Mouse (Mus musculus) T-helper 1 cell (primary cell): Measurements from ENCODE around the gene Olfr715b.
"Not testable (repeated sequence)": the region's sequence is repeated elsewhere in the genome, so short reads cannot be mapped to it uniquely, and the experiment has no call there.

Experiments used
- in situ Hi-C: fragments of 300-600 bp; cut with MboI, MseI; formaldehyde crosslinking; loops from one replicate; pipeline ENCODE4 v1.15.1; 2025; ENCODE audit warnings: high pct_unique_total_duplicates

Gene Olfr715b

DNA sequence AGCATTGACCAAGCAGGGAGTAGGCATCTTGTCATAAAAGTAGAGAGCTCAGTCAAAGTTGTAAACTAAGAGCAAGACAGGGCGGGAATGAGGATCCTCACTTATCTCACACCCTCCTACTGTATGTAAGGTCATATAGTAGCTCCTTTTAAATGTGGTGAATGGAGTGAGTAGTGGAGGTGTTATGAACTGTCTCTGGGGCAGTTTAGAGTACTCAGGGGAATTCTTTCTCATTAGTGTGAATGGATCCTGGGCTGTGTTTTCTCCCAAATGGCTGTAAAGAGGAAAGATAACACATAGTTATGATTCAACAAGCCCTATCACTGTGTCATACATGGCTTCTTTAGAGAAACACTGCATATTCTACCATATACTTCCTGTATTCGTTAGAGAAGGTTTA lies at the start of gene Olfr715b:
Gene Olfr715b, minus strand, starts transcription at position 101 of the 400 bp plus-strand sequence.
- in situ Hi-C loops = not testable (repeated sequence)

DNA sequence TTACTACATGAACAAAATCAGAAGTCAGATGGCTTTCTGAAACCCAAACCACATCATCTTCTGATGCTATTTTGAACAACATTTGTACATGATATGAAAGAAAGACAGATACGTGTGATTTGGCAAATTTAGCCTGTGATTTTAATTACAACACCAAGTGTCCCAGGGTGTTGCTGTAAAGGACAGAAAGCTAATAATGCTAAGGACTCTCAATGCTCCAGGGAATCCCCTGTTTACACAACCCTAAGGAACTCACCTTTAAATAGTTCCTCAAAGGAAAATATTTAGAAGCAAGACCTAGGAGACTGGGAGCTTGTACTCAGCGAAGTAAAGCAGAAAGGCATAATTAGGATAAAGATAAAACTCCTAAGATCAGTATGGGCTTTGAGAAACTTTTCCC lies 27.9 kb upstream of the Olfr715b start, which contains the start of gene Olfr716:
Gene Olfr716, plus strand, starts transcription at position 301 of the 400 bp plus-strand sequence.
- in situ Hi-C loops = not testable (repeated sequence)

DNA sequence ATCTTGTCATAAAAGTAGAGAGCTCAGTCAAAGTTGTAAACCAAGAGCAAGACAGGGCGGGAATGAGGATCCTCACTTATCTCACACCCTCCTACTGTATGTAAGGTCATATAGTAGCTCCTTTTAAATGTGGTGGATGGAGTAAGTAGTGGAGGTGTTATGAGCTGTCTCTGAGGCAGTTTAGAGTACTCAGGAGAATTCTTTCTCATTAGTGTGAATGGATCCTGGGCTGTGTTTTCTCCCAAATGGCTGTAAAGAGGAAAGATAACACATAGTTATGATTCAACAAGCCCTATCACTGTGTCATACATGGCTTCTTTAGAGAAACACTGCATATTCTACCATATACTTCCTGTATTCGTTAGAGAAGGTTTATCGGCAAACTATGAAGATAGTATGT lies 20.8 kb upstream of the Olfr715b start, which contains the start of gene Olfr715:
Gene Olfr715, minus strand, starts transcription at position 101 of the 400 bp plus-strand sequence.
- in situ Hi-C loops = not testable (repeated sequence)

DNA sequence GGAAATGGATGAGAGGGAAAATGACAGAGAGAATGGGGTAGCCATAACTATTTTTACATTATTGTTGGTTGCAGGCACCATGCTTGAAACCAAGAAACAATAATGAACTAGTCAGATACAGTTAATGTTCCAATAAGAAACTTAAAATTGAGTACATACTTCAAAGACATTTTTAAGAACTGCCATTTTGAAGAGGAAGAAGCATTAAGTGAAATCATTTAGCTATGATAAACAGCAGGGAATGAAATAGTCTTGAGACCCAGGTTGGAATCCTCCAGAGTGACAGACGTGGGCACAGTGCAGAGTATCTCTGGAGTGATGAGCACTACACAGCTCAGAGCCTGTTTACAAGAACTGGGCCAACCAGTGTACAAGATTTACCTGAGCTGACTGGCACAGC lies 17.2 kb downstream of the Olfr715b start, which contains the start of gene Olfr17:
Gene Olfr17, plus strand, starts transcription at position 301 of the 400 bp plus-strand sequence.
- in situ Hi-C loops = no loop called here

DNA sequence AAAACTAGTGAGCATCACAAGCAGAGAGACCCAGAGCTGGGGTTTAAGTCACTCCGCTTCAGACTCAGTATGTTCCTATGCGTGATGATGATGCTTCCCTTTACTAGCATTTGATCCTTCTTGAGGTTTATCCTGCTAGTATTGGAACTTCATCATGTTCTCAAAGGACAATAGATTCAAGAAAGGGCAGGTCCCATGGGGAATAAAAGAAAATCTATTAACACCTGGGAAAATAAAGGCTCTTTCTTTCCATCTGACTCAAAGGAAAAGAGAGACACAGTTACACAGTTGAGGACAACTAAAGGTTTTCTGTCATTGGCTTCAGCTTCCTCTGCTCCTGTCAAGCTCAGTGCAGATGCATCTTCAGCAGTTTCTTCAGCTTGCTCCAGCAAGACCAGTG lies 39.5 kb downstream of the Olfr715b start, which contains the start of gene Olfr714:
Gene Olfr714, plus strand, starts transcription at position 301 of the 400 bp plus-strand sequence.
- in situ Hi-C loops = no loop called here
